In the genomic region with DNA sequence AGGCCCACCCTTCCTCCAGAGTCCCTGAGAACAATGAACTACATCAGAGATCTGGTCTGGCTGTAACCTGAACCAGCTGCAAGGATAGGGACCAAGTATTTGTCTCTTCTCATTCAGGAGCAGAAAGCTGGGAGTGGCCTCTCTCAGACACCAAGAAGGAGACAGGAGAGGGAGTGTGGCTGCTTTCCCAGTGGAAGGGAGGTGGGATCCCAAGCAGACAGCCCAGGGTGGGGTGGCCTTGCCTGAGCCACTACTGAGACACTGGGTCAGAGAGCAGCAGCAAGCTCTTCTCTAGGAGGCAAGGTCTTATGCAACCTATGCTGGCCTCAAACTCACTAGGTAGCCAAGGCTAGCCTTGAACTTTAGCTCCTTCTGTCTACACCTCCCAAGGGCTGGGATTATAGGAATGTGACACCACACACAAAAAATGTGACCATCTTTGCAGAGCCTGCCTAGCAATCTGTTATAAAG, we compare ENCODE assay signal across 9 mouse cellular contexts.
DNase-seq lines count a peak whose midpoint lies in the region; ATAC-seq and TF ChIP-seq lines count a peak whose summit lies in the region.
"Had no signal": no experiment of that assay in that cellular context is flagged by ENCODE, and none has a peak within 500 bp of the region (broad histone marks: within the 10 kb centered on the region; RNA-seq: fewer than 3 reads in every experiment).

No protein-coding gene starts in this region.

- H3K4me2 ChIP-seq in forebrain, embryonic 15.5 days (replicated peaks), result no peak overlapping the region
- H3K4me2 ChIP-seq in forebrain, embryonic 13.5 days, result no peak overlapping the region
- no peak overlapping the region for H3K4me2 ChIP-seq in kidney, embryonic 14.5 days (replicated peaks; ENCODE audit: low read depth, low read length)
- H3K4me2 ChIP-seq: neural tube, embryonic 12.5 days had no signal

- no peaks in the 10 kb centered on the region for H3K27me3 ChIP-seq in forebrain, embryonic 15.5 days
- no peaks in the 10 kb centered on the region for H3K27me3 ChIP-seq in forebrain, embryonic 13.5 days
- H3K27me3 ChIP-seq in kidney, embryonic 14.5 days (ENCODE audit: control insufficient read depth, insufficient read depth, low read length), result no peaks in the 10 kb centered on the region
- H3K27me3 ChIP-seq: neural tube, embryonic 12.5 days had no signal

- H3K9ac ChIP-seq in forebrain, embryonic 15.5 days (replicated peaks), result no peak overlapping the region
- no peak overlapping the region for H3K9ac ChIP-seq in forebrain, embryonic 13.5 days
- H3K9ac ChIP-seq in ES-E14 (ENCODE audit: insufficient read depth, low read depth, low read length, poor library complexity, severe bottlenecking), result no peak overlapping the region
- 0 out of 2 replicates have a peak overlapping the region, but pooled peaks have one; percentile 2 for H3K9ac ChIP-seq in kidney, embryonic 14.5 days (ENCODE audit: low read depth, low read length)
- H3K9ac ChIP-seq: neural tube, embryonic 12.5 days had no signal

- in situ Hi-C loops in ES-E14 (cut with MboI; ENCODE audit: low sequenced_read_pairs in 2 of 2, unreplicated experiment in 2 of 2), result no loop called here

- no peaks in the 10 kb centered on the region for H3K9me3 ChIP-seq in forebrain, embryonic 15.5 days
- peaks cover 8% of the 10 kb centered on the region; the same call in 1 of the 2 replicates for H3K9me3 ChIP-seq in forebrain, embryonic 13.5 days (replicated peaks)
- no peaks in the 10 kb centered on the region for H3K9me3 ChIP-seq in ES-E14 (ENCODE audit: control insufficient read depth, insufficient read depth, low read depth, low read length)
- H3K9me3 ChIP-seq in kidney, embryonic 14.5 days (ENCODE audit: control insufficient read depth, low read length), result no peaks in the 10 kb centered on the region; the same call in 1 of the 2 replicates
- H3K9me3 ChIP-seq: neural tube, embryonic 12.5 days had no signal

- H3K36me3 ChIP-seq in forebrain, embryonic 15.5 days, result no peaks in the 10 kb centered on the region
- no peaks in the 10 kb centered on the region for H3K36me3 ChIP-seq in forebrain, embryonic 13.5 days (ENCODE audit: poor library complexity, severe bottlenecking)
- H3K36me3 ChIP-seq in ES-E14 (ENCODE audit: control insufficient read depth, insufficient read depth, low read length, poor library complexity, severe bottlenecking), result no peaks in the 10 kb centered on the region
- H3K36me3 ChIP-seq in kidney, embryonic 14.5 days (ENCODE audit: control insufficient read depth, insufficient read depth, low read length), result no peaks in the 10 kb centered on the region
- H3K36me3 ChIP-seq: neural tube, embryonic 12.5 days had no signal

- no peaks in the 10 kb centered on the region for H3K4me1 ChIP-seq in forebrain, embryonic 15.5 days
- no peaks in the 10 kb centered on the region for H3K4me1 ChIP-seq in forebrain, embryonic 13.5 days
- peaks cover 3 to 18% of the 10 kb centered on the region in 2 experiments; a peak in 3 of 4 replicates for H3K4me1 ChIP-seq in ES-E14 (ENCODE audit: control insufficient read depth in 2 of 2, insufficient read depth in 2 of 2, low read length in 2 of 2, poor library complexity in 1 of 2)
- H3K4me1 ChIP-seq in kidney, embryonic 14.5 days (ENCODE audit: control insufficient read depth, insufficient read depth, low read length), result peaks cover 23% of the 10 kb centered on the region
- H3K4me1 ChIP-seq: neural tube, embryonic 12.5 days had no signal

- 0 out of 2 replicates have a peak, but pooled peaks have one; percentile 11 for ATAC-seq in forebrain, embryonic 15.5 days (replicated peaks)
- no peak for ATAC-seq in forebrain, embryonic 13.5 days
- peak; percentile 75 for ATAC-seq in kidney, embryonic 14.5 days (ENCODE audit: low FRiP score, low TSS enrichment)
- ATAC-seq in activated CD4-positive, CD25-positive, alpha-beta regulatory T cell, adult 4 months, result no peak

- no peak overlapping the region for H3K4me3 ChIP-seq in forebrain, embryonic 15.5 days
- no peak overlapping the region for H3K4me3 ChIP-seq in forebrain, embryonic 13.5 days
- no peak overlapping the region for H3K4me3 ChIP-seq in ES-E14 (ENCODE audit: insufficient read depth in 1 of 2, low read depth in 1 of 2, low read length in 2 of 2, poor library complexity in 1 of 2, severe bottlenecking in 1 of 2)
- H3K4me3 ChIP-seq in kidney, embryonic 14.5 days (ENCODE audit: low read length), result no peak overlapping the region
- H3K4me3 ChIP-seq: neural tube, embryonic 12.5 days had no signal

- peak; percentile 44 for DNase-seq in ES-E14 (ENCODE audit: low read depth, low spot score)
- peak; percentile 70 for DNase-seq in gastrocnemius, postnatal 14 days
- DNase-seq in spleen, postnatal 4 days (ENCODE audit: low spot score in 2 of 2), result no peak
- no peak for DNase-seq in left cerebral cortex, postnatal 36 days (ENCODE audit: low spot score in 2 of 2)

- intact Hi-C loops in gastrocnemius, postnatal 14 days (cut with DNase I; ENCODE audit: low total_unique reads), result no loop called here
- intact Hi-C loops in left cerebral cortex, postnatal 36 days (cut with DNase I), result loop anchor here (5.0 kb wide), 1 partner anchor 61 kb away; no protein-coding TSS in a partner anchor

- H3K27ac ChIP-seq in forebrain, embryonic 15.5 days (replicated peaks), result no peak overlapping the region
- H3K27ac ChIP-seq in forebrain, embryonic 13.5 days, result no peak overlapping the region
- H3K27ac ChIP-seq in ES-E14 (ENCODE audit: insufficient read depth, low read depth, low read length, poor library complexity, severe bottlenecking), result no peak overlapping the region
- peak overlapping the region; percentile 76 for H3K27ac ChIP-seq in kidney, embryonic 14.5 days (ENCODE audit: low read depth, low read length)
- H3K27ac ChIP-seq: neural tube, embryonic 12.5 days had no signal

TF ChIP-seq in ES-E14, 5 proteins besides CTCF, POLR2A, EP300 and RAD21:
- no peak for TF ChIP-seq HCFC1 (IDR thresholded peaks at IDR 0.05; ENCODE audit: borderline replicate concordance, insufficient read depth, low read length)
- TF ChIP-seq CHD2 (IDR thresholded peaks at IDR 0.05; ENCODE audit: low read depth, low read length), result no peak
- no peak for TF ChIP-seq ZNF384 (IDR thresholded peaks at IDR 0.05; ENCODE audit: low read depth, low read length)
- TF ChIP-seq ZC3H11A (IDR thresholded peaks at IDR 0.05; ENCODE audit: borderline replicate concordance, low read depth, low read length), result no peak
- TF ChIP-seq MAFK (IDR thresholded peaks at IDR 0.05; ENCODE audit: insufficient read depth, low read depth, low read length), result no peak

Comparison
In these comparisons a context has a peak if more than half of its experiments do, and no peak if none do; other contexts are left out.
1. ATAC-seq: peak in forebrain, embryonic 15.5 days (single experiment) and kidney, embryonic 14.5 days (single experiment); none in forebrain, embryonic 13.5 days (single experiment) and activated CD4-positive, CD25-positive, alpha-beta regulatory T cell, adult 4 months (single experiment).
2. DNase-seq: peak in ES-E14 (single experiment) and gastrocnemius, postnatal 14 days (single experiment); none in spleen, postnatal 4 days (0 of 2) and left cerebral cortex, postnatal 36 days (0 of 2).